Mouse (Mus musculus) gastrocnemius, postnatal 36 days (tissue): ENCODE data around the gene Srpr. TPM values are rescaled to one million over a fixed set of nuclear protein-coding genes. Genes with fewer than 3 reads are reported as not detected.

Experiments
- DNase-seq, 2 experiments: peaks; one replicate each; pipeline ENCODE4 v3.0.0; 2022
- intact Hi-C: fragments of 180-260 bp; cut with DNase I; formaldehyde crosslinking; loops from one replicate; pipeline ENCODE4 v1.15.1; 2025
- total RNA-seq, 2 experiments: library from RNA; stranded (reverse); gene quantifications; 2 replicates each; pipeline ENCODE4 v1.2.3; 2021

Srpr gene
- total RNA-seq, 2 experiments from 2014 or later: 190 to 215 TPM

- no peak for DNase-seq
- intact Hi-C loops: no loop called here
Observed at GRCm38 (mm10) chr9:35183359-35183758, 16.6 kb upstream of the Srpr start.

- DNase-seq: no peak
- intact Hi-C loops: no loop called here
Observed at GRCm38 (mm10) chr9:35186430-35186829, 13.5 kb upstream of the Srpr start.

- DNase-seq: no peak
- intact Hi-C loops: no loop called here
Observed at GRCm38 (mm10) chr9:35187351-35187903, 12.5 kb upstream of the Srpr start.

GRCm38 (mm10) chr9:35188700-35189099 is 11.3 kb upstream of the Srpr start:
- intact Hi-C loops: no loop called here
- DNase-seq: no peak

- intact Hi-C loops: no loop called here
- no peak for DNase-seq
Observed at GRCm38 (mm10) chr9:35192983-35193542, 6.9 kb upstream of the Srpr start.

GRCm38 (mm10) chr9:35194048-35194447 is 5.9 kb upstream of the Srpr start:
- DNase-seq: no peak
- intact Hi-C loops: no loop called here

GRCm38 (mm10) chr9:35197625-35198024 is 2.4 kb upstream of the Srpr start:
- DNase-seq: no peak
- intact Hi-C loops: no loop called here

GRCm38 (mm10) chr9:35198351-35198750 is 1.6 kb upstream of the Srpr start:
- intact Hi-C loops: no loop called here
- no peak for DNase-seq

GRCm38 (mm10) chr9:35198945-35199771 is 817 bp upstream of the Srpr start:
- no peak for DNase-seq
- intact Hi-C loops: no loop called here

- intact Hi-C loops: loop anchor here (1.0 kb wide), 1 partner anchor 67 kb away; the partner anchor contains the start of genes Fam118b and Rpusd4
- DNase-seq: no peak
Observed at GRCm38 (mm10) chr9:35200529-35201060, 620 bp downstream of the Srpr start.

GRCm38 (mm10) chr9:35203536-35203935 is 3.6 kb downstream of the Srpr start:
- DNase-seq: no peak
- intact Hi-C loops: no loop called here

- peak; percentile 64 to 74 for DNase-seq
- intact Hi-C loops: no loop called here
Observed at GRCm38 (mm10) chr9:35204421-35204820, 4.4 kb downstream of the Srpr start.

- peak; percentile 97 to 99 for DNase-seq
- intact Hi-C loops: no loop called here
Observed at GRCm38 (mm10) chr9:35210542-35211474, 10.8 kb downstream of the Srpr start, which contains the start of gene Foxred1. Gene Foxred1, minus strand, starts transcription at chr9:35211055.

GRCm38 (mm10) chr9:35211573-35212511 is 11.9 kb downstream of the Srpr start:
- peak in 1 of 2 experiments; percentile 57 for DNase-seq
- intact Hi-C loops: no loop called here

- DNase-seq: no peak
- intact Hi-C loops: no loop called here
Observed at GRCm38 (mm10) chr9:35217963-35218362, 18.0 kb downstream of the Srpr start.

GRCm38 (mm10) chr9:35223466-35223865 is 23.5 kb downstream of the Srpr start:
- DNase-seq: no peak
- intact Hi-C loops: no loop called here

- intact Hi-C loops: no loop called here
- no peak for DNase-seq
Observed at GRCm38 (mm10) chr9:35228671-35229070, 28.7 kb downstream of the Srpr start.

GRCm38 (mm10) chr9:35235996-35236395 is 36.0 kb downstream of the Srpr start:
- intact Hi-C loops: no loop called here
- DNase-seq: no peak

- DNase-seq: no peak
- intact Hi-C loops: no loop called here
Observed at GRCm38 (mm10) chr9:35238371-35238770, 38.4 kb downstream of the Srpr start.
